Mouse (Mus musculus): Measurements from ENCODE around the gene Pax6.

The Pax6 gene

DNA sequence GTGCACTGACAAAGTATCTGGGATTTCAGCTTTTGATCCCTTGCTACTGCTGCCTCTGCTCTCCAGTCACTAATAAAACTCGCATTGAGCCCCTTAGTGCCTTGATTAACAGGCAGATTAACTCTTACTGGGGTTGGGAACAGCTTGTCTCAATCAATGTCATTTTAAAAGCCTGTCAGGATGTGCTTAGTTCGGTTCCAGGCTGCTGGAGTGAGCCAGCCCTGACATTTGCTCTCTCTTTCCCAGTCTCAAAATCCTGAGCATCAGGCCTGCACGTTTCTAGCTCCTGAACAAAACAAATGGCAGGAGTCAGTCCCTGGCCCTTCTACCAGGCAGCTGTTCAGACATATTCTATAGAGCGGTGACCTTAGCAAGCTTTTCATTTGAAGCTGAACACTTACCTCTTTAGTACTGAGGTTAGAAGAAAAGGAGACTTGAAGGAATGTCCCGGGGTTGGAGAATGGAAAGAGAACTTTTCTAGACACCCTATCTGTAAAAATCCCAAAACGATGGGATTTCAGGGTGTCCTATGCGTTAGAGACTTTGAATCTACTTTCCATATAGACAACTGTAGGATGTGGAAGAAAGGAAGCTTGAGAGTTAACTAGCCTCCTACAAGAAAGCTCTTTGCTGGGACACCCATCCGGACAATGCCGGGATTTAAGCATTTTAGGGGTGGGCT is 2.6 kb downstream of the Pax6 start:
- no peak for DNase-seq (ENCODE audit: low spot score in 2 of 2)

DNA sequence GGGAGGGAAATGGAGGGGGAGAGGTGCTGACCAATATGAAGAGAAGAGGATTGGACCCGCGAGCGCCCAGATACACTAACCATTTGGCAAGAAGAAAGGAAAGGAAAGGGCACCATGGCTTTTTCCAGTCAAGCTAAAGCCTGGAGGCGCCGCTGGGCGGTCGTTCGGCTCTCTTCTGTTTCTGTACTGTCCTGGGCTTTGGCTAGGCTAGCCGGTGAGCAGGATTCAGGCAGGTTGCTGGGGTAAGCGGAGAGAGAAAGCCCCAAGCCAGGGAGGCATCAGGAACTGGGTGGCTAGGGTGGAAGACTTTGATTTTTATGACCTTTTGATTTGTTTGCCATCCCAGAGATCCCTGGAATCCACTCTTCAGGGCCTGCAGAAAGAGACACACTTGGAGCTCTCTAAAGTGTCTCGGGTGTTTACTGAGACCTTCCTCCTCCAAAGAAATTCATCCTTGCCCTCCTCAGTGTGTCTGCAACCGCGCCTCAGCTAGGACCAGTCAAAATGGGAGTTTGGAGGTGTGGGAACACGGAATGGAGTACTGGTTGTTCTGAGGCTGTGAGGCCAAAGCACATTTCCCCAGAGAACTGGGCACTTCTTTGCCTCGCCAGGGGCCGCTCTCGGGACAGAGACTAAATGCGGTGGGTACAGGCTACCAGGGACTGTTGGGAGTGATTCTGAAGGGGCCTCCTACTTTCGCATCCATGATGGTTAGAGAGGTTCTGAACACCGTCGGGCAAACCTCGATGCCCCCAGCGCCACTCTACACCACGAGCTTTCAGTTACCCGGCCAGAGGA is 3.3 kb downstream of the Pax6 start:
- DNase-seq (ENCODE audit: low spot score in 2 of 2): no peak

DNA sequence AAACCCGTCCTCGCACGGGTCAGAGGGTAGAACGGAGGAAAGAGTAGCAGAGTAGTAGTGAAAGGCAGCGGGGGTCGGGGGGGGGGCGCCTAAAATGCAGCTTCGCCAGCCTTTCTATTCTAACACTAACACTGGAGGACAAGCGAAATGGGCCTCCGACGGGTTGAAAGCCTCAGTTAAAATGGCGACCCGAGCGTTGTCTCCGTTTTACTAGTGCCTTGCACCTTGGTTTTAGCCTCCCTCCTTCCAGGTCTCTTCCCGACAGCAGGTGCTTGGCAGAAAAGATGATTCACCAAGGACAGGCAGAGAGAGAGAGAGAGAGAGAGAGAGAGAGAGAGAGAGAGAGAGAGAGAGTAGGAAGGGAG is 3.9 kb downstream of the Pax6 start:
- DNase-seq (ENCODE audit: low spot score in 2 of 2): no peak

DNA sequence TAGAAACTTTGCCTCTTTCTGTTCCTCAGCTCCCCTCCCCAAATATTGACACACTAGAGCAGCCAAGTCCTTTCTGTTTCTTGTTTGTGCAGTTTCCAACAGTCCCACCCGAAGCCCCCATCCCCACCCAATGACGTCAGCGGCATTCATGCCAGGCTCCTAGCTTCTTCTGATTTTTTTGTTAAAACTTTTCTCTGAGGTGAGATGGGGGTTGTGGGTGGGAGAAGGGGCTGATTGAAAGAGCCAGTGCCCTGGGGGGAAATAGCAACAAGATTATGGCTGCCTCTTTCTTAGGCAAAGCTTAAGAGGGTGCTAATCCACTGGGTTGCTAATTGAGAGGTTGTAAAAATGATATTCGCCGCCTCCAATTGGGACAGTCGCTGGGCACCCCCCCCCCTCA is 4.4 kb downstream of the Pax6 start:
- no peak for DNase-seq (ENCODE audit: low spot score in 2 of 2)

DNA sequence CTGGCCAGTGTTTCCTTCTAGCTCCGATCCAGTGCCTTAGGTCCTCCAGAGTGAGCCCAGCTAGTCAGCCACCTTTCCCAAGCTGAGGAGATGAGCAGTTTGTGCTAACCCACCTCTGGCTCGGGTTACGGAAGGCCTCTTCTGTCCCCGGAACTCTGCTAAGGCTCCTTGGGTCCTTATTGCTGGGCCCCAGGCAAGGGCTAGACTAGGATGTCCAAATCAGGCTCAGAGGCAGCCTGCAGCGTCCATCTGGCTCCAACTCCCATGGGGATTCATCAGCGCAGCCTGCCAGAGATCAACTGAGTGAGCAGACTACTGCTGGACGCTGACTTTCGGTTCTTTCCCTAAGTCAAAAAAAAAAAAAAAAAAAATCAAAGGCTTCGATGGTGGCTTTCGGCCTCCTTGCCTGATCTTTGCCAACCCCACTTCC is 4.9 kb downstream of the Pax6 start:
- no peak for DNase-seq (ENCODE audit: low spot score in 2 of 2)

DNA sequence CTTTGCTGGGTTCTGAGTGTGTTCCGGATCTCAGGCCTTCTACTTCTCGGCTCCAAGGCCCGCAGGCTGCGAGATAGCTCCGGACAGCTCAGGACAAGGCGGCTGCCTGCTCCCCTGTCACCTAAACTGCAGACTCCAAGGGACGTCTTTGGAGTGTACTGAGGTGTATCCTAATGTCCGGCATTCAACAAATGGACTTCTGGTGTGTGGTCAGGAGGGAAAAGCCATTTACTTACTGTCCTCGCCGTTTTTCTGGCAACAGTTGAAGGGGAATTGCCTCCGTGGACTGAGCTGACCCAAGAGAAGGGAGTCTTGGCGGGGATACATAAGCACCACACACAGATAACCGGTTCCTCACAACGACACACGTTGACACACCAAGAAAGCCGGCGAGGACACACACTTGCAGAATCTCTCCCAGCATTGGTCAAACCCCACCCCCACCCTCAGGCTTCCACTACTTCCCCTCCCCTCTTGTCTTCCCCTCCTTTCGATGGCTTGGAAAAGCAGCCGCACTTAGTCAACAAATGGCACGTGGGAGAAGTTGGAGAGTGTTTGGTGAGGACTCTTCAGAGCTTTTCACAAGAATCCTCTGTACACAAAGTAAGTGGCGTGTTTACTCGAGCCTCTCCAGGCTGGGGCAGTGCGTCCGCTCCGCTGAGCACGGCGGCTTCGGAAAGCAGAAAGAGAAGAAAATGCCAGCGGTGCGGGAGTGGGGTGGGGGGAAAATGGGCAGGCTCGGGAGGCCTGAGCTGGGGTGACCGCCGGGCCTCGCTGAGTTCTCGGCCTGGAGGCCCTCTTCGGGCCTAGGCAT is 5.6 kb downstream of the Pax6 start:
- no peak for DNase-seq (ENCODE audit: low spot score in 2 of 2)

DNA sequence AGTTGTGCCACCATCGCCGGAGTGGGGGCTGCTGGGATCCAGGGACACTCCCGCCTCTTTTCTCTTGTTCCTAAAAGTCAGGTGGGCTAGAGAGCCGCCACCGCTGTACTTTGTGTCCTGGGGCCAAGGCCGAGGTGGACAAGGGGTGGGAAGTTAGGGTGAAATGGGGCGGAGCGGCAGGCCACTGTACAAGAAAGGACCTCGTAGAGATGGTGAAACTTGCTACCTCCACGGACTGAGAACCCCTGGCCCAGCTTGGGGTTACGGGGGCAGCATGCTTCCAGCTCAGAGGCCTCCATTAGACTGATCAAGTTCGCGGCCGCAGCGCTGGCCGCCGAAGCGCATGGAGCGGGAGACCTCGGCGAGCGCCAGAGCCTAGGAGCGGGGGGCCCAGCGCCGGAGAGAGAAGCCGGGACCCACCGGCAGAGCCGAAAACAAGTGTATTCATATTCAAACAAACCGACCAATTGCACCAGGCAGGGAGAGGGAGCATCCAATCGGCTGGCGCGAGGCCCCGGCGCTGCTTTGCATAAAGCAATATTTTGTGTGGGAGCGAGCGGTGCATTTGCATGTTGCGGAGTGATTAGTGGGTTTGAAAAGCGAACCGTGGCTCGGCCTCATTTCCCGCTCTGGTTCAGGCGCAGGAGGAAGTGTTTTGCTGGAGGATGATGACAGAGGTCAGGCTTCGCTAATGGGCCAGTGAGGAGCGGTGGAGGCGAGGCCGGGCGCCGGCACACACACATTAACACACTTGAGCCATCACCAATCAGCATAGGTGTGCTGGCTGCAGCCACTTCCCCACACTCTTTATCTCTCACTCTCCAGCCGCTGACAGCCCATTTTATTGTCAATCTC is 6.4 kb downstream of the Pax6 start:
- DNase-seq (ENCODE audit: low spot score in 2 of 2): peak in 1 of 2 experiments; percentile 41

DNA sequence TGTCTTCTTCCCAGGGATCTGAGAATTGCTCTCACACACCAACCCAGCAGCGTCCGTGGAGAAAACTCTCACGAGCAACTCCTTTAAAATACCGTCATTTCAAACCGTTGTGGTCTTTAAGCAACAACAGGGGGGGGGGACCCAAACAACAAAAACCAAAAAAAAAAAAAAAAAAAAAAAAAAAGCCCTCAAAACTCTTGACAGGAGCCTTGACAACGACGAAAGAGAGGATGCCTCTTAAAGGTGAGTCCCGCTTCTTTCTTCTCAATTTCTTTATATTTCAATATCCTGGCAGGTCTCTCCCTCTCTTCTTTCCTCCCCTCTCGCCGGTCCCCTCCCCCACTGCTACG is 7.0 kb downstream of the Pax6 start:
- no peak for DNase-seq (ENCODE audit: low spot score in 2 of 2)

DNA sequence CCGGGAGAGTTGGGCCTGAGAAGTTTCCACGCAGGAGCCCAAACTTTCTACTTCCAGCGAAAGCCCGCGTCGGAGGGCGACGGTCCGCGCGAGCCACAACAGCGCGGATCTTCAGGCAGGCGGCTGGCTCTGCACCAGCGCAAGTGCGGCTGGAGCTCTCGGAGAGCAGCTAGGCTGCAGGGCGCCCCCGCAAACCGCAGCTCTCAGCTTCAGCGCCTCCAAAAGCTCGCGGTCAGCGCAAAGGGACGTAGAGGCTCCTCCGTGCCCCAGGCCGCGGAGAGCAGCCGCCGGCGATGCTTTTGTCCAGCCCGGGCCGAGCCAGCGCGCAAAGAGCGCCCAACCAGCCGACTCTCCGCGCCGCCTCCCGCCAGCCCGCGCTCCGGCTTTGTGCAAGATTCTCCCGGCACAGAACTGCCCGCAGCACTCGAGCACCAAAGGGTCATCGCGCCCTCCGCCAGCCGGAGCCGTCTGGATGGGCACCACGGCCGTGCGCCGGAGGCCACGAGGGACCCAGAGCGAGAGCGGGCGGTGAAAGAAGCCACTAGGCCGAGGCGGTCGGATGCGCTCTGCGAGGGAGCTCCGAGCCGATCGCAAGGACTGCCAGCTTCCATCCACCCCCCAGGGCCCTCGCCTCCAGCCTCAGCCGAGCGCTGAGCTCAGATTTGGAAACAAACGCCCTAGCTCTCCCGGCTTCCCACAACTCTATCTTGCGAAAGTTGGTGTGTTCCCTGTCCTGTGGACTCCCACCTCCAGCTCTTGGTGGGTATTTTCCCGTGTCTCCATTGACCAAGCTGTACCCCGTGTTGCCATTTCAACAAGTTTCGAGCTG is 7.6 kb downstream of the Pax6 start:
- no peak for DNase-seq (ENCODE audit: low spot score in 2 of 2)

DNA sequence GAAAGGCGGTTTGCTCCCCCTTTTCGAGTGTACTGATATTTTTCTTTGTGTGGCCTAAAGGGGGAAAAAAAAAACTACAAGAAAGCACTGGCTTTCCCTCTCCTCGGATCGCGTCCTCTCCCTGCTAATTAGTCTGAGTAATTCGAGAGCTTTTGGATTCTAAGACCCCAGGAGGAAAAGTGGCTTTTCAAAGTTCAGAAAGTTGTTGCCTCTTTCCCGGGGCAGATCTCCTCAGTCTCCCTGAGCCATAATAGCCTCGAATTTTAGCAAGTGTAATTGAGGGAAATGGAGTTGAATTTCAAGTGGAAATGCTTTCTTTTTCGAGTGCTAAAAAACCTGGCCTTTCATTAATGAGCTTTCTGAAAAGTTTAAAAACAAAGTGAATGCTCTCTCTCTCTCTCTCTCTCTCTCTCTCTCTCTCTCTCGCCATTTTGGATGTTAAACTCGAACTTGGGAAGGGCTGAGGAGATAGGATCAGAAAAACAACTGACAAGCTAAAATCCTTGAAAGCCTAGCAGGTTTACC is 8.3 kb downstream of the Pax6 start:
- no peak for DNase-seq (ENCODE audit: low spot score in 2 of 2)

DNA sequence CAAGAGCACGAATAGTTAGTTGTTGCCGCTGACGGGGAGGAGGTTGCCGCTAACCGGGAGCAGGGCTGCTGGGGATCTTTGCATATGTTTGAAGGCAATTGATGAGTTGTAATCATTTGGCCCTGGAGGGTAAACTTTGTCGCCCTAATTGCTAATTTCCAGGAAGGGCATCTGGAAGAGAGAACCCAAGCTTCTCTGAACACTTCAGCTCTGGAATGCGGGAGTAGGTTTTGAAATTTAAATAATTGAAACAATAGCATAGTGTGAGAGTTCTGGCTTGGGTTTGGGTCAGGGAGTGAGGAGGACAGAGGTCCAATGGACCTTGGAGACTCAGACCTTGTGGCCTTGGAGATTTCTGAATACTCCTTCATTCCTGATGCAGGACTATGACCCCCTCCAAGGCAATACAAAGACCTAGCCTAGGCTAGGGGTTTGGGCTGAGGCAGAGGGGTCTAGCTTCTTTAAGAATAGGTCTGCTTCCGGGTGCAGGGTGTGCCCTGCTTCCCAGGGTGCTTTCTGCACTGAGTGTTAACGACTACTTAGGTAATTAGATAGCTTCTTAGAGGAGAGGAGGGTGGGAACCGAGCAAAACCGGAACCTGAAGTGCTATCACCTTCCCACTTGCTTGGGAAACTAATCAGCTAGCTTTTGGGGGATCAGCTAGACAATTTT is 8.9 kb downstream of the Pax6 start:
- DNase-seq (ENCODE audit: low spot score in 2 of 2): no peak

DNA sequence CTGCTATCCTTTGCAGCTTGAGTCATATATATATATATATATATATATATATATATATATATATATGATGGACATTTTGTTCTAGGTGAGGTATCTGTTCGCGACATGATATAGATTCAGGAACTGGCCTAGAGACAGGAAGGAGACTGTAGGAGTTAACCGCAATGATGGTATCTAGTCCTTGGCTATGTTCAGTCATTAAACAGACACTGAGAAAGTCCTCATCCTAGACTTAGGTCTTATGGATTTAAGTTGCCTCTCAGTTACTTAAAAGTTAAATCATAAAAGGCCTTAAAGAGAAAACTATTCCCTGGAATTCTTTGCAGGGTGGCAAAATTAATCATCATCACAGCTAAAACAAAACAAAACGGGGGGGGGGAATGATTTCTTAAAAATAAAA is 9.6 kb downstream of the Pax6 start:
- no peak for DNase-seq (ENCODE audit: low spot score in 2 of 2)

DNA sequence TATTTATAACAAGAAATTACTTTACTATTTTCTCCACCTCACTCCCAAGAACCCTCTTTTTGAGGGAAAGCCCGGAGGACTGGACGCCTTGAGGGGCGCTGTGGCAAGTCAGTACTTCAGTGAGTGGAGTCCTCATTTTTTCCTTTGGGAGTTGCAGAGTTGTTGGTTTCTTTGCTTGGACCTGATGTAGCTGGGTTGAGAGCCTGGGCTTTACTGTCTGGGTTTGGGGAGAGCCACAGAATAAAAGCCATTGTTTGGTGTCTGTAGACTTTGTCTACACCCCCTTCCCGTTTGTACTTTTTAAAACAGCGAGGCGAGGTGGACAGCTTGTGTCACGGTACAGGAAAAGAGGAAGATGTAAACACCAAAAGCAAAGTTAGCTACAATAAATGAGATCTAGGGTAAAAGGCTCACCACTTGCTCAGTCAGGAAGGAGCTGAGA is 10.2 kb downstream of the Pax6 start:
- no peak for DNase-seq (ENCODE audit: low spot score in 2 of 2)

DNA sequence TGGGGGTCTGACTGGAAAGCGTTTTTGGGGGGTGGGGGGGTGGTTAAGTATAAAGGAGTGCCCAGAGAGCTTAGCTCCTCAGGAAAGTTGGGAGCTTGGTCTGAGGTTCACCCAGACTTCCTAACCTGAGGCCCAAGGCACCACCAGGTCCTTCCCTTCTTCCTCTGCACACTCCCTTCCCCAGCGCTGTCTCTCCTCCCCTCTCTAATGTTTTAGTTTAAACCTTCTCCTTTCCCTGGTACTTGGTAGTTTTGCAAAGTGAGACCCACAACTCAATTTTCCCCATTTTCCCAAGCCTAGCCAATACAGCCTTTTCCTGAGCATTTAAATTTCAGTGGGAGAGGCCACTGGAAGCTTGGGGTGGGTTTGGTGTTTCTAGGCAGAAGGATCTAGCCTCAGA is 10.6 kb downstream of the Pax6 start:
- DNase-seq (ENCODE audit: low spot score in 2 of 2): no peak

DNA sequence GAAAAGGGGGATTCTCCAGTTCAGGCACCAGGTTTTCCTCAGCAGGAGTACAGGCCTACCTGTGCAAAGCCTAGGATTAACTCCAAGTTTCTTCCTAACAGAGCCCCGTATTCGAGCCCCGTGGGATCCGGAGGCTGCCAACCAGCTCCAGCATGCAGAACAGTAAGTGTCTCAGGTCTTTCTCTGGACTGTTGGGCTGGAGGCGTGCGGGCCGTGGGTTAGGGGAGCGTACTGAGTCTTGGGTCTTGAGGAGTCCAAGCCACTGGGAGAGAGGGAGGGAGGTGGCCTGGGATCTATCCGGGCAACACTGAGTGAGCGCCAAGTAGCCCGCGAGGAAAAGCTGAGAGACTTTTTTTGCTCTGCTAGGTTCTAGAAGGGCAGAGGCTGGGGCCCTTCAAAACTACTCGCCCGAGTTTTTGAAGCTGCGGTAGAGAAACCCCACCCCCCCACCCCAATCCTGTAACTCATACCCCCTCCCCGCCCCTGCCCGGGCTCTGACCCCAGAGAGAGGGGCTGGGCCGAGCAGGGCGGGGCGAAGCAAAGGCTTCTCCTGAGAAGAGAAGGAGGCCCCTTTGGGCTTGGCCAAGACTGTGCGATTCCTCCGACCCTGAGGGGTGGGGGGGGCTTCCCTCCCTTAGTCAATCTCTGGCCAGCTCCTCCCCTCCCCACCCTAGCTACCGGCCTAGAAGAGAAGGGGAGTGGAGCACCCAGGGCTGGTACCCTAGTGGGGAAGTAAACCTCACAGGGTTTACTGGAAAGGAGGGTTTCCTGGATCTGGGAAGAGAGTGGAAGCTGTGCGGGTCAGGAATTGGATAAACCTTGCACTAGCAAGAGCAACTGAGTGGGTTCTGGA is 11.7 kb downstream of the Pax6 start:
- DNase-seq (ENCODE audit: low spot score in 2 of 2): no peak

DNA sequence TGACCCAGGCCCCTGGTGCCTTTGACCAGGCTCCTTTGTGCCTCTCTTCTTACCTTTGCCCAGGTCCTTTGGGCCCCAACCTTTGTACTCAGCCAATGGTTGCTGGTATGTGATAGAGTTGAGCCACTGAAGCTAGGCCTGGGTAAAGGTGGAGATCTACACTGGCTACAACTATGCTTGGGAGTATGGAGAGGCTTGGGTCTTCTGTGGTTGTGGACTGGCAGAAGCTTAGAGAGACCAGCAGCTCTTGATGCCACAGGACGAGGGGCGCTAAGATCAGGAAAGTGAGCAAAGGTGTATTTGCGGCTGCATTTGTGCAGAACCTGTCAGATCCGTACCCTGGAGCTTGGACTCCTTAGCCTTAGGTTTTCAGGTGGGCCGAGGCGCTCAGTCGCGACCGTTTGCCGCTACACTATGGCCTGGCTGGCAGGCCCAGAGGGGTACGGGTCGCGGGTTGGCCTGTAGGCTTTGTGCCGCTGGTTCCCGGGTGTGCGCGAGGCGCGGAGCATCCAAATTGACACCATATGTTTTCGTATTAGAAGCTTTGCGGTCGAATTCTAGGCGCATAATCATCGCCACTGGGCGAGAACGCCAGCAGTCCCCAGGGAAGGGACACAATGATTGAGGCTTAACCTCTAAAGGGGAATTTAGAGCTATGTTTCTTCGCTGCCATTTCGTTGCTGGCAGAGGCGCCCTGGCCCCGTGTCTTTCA is 12.5 kb downstream of the Pax6 start:
- no peak for DNase-seq (ENCODE audit: low spot score in 2 of 2)

DNA sequence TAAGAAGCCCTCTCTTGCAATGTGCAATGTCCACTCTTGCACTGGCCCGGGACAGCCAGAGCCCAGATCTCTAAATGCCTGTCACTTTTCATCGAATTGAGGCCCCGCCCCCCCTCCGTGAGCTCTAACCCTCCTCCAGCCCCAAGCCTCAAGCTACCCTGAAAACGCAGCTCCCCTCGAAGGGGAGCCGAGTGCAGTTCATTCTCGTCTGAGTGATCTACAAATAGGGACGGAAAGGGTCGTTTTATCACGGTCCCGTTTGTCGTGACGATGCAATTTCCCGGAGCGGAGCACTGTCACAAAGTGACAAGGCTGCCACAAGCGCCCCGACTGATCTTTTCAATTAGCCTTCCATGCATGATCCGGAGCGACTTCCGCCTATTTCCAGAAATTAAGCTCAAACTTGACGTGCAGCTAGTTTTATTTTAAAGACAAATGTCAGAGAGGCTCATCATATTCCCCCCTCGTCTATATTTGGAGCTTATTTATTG is 13.4 kb downstream of the Pax6 start:
- no peak for DNase-seq (ENCODE audit: low spot score in 2 of 2)

DNA sequence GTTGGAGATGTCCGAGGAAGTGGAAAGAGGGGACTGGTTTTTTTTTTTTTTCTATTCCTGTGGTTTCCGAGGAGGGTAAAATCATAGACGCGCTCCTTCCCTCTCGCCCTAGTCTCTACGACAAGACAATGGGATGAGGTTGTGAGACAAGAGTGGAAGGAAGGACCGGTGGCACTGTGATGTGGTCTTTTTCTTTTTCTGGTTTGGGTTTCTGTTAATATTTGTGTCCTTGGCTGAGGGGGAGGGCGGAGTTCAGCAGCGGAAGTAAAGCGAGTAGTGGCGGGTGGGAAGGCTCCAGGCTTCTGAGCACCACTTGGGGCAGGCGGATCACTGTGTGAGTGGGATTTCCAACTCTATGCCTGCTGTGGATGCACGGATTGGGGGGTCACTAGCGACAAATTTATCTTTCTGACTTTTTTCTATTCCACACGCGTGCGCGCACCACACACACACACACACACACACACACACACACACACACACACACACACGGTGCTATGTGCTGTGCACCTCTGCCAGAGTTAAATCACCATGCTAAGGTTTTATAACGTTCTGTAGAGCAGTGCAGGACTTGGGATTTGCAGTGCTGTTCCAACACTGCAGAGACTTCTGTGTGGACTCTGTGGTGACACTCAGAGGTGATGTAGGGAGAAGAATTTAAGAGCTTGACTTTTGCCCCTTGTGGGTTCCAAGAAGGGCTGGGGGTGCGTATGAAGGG is 14.1 kb downstream of the Pax6 start:
- DNase-seq (ENCODE audit: low spot score in 2 of 2): no peak
